ENCODE assay signal across 20 mouse cellular contexts in genomic region chr11:51640748-51641147, GRCm38 (mm10). TPM values are rescaled to one million over a fixed set of nuclear protein-coding genes. Genes with fewer than 3 reads are reported as not detected.
A peak's percentile ranks its signal among the peaks of the same experiment; 100 is the strongest.
DNase-seq lines count a peak whose midpoint lies in the region; ATAC-seq and TF ChIP-seq lines count a peak whose summit lies in the region.
"Had no signal": no experiment of that assay in that cellular context is flagged by ENCODE, and none has a peak within 500 bp of the region (broad histone marks: within the 10 kb centered on the region; RNA-seq: fewer than 3 reads in every experiment).

No protein-coding gene starts in this region.

- peaks cover 5% of the 10 kb centered on the region; the same call in 1 of the 2 replicates for H3K36me3 ChIP-seq in stomach, embryonic 15.5 days
- no peaks in the 10 kb centered on the region for H3K36me3 ChIP-seq in hindbrain, embryonic 11.5 days (ENCODE audit: control insufficient read depth, insufficient read depth, low read length)
- H3K36me3 ChIP-seq: forebrain, embryonic 12.5 days; hindbrain, embryonic 12.5 days; midbrain, embryonic 15.5 days had no signal

- no peak for ATAC-seq in stomach, embryonic 15.5 days (ENCODE audit: insufficient read depth, low FRiP score, low read depth)
- ATAC-seq in hindbrain, embryonic 11.5 days (ENCODE audit: low FRiP score) = no peak
- ATAC-seq: midbrain, embryonic 15.5 days had no signal

- H3K4me3 ChIP-seq in lung, adult 2 months (replicated peaks; ENCODE audit: extremely low read depth, low read depth, low read length) = no peak overlapping the region
- H3K4me3 ChIP-seq in stomach, embryonic 15.5 days (replicated peaks) = no peak overlapping the region
- H3K4me3 ChIP-seq in hindbrain, embryonic 11.5 days (ENCODE audit: low read depth, low read length) = no peak overlapping the region
- H3K4me3 ChIP-seq: forebrain, embryonic 12.5 days; heart, embryonic 15.5 days; hindbrain, embryonic 12.5 days; midbrain, embryonic 15.5 days had no signal

- WGBS in lung, adult 2 months = 45% methylated on average over 7 of the region's 7 CpGs
- WGBS in stomach, embryonic 15.5 days = 74% methylated on average over 7 of the region's 7 CpGs
- 81% methylated on average over 7 of the region's 7 CpGs for WGBS in hindbrain, embryonic 11.5 days

- no peaks in the 10 kb centered on the region for H3K9me3 ChIP-seq in stomach, embryonic 15.5 days
- H3K9me3 ChIP-seq in hindbrain, embryonic 11.5 days (ENCODE audit: control insufficient read depth, low read length) = no peaks in the 10 kb centered on the region
- H3K9me3 ChIP-seq: forebrain, embryonic 12.5 days; heart, embryonic 15.5 days; hindbrain, embryonic 12.5 days; midbrain, embryonic 15.5 days had no signal

- intact Hi-C loops in left cerebral cortex, postnatal 4 days (cut with DNase I) = no loop called here
- intact Hi-C loops in left cerebral cortex, postnatal 36 days (cut with DNase I) = no loop called here
- intact Hi-C loops in heart, postnatal 10 days (cut with DNase I) = no loop called here

- no peak overlapping the region for H3K9ac ChIP-seq in stomach, embryonic 15.5 days
- H3K9ac ChIP-seq in hindbrain, embryonic 11.5 days (ENCODE audit: low read depth, low read length) = no peak overlapping the region
- H3K9ac ChIP-seq: forebrain, embryonic 12.5 days; heart, embryonic 15.5 days; hindbrain, embryonic 12.5 days; midbrain, embryonic 15.5 days had no signal

- TF ChIP-seq CTCF in lung, adult 2 months (IDR thresholded peaks at IDR 0.05; ENCODE audit: insufficient read depth, low read length) = no peak

- no peak overlapping the region for H3K4me2 ChIP-seq in stomach, embryonic 15.5 days
- H3K4me2 ChIP-seq in hindbrain, embryonic 11.5 days (replicated peaks; ENCODE audit: low read depth, low read length) = no peak overlapping the region
- H3K4me2 ChIP-seq: forebrain, embryonic 12.5 days; heart, embryonic 15.5 days; hindbrain, embryonic 12.5 days; midbrain, embryonic 15.5 days had no signal

- DNase-seq in cerebellum, adult 9-10 months = peak; percentile 17
- no peak for DNase-seq in cerebellum, adult 11 months
- peak; percentile 58 for DNase-seq in left cerebral cortex, postnatal 4 days
- no peak for DNase-seq in left cerebral cortex, postnatal 36 days (ENCODE audit: low spot score in 2 of 2)
- peak; percentile 46 for DNase-seq in lung, adult 2 months
- no peak for DNase-seq in heart, postnatal 10 days
- no peak for DNase-seq in hindbrain, embryonic 11.5 days (ENCODE audit: low spot score)
- DNase-seq: adrenal gland, adult 2 months; gastrocnemius, postnatal 10 days; heart, adult 18-20 months; kidney, adult 8-10 months; right cerebral cortex, postnatal 14 days; spleen, adult 18-20 months; thymus, adult 2 months had no signal

- H3K4me1 ChIP-seq in lung, adult 2 months (ENCODE audit: control insufficient read depth, insufficient read depth, low read length) = peaks cover 23% of the 10 kb centered on the region
- peaks cover 16% of the 10 kb centered on the region; the same call in 1 of the 2 replicates for H3K4me1 ChIP-seq in stomach, embryonic 15.5 days
- H3K4me1 ChIP-seq in hindbrain, embryonic 11.5 days (replicated peaks; ENCODE audit: control insufficient read depth, insufficient read depth, low read length) = no peaks in the 10 kb centered on the region

- H3K27me3 ChIP-seq in stomach, embryonic 15.5 days (replicated peaks) = no peaks in the 10 kb centered on the region
- no peaks in the 10 kb centered on the region for H3K27me3 ChIP-seq in hindbrain, embryonic 11.5 days (ENCODE audit: control insufficient read depth, insufficient read depth, low read length)
- H3K27me3 ChIP-seq: CH12.LX had no signal

- 0 out of 2 replicates have a peak overlapping the region, but pooled peaks have one; percentile 16 for H3K27ac ChIP-seq in stomach, embryonic 15.5 days
- no peak overlapping the region for H3K27ac ChIP-seq in hindbrain, embryonic 11.5 days (ENCODE audit: low read depth, low read length)
- H3K27ac ChIP-seq: forebrain, embryonic 12.5 days; heart, embryonic 15.5 days; hindbrain, embryonic 12.5 days; midbrain, embryonic 15.5 days had no signal

- TF ChIP-seq POLR2A in lung, adult 2 months (IDR thresholded peaks at IDR 0.05; ENCODE audit: borderline replicate concordance, extremely low read depth, low read depth, low read length) = no peak

RNA-seq across cellular contexts. Expression of gene Rmnd5b, which starts 5.1 kb away (rescaled TPM):
- total RNA-seq in left cerebral cortex, postnatal 4 days (2021) = 10 to 100 TPM; 41.4 to 47.5 TPM
- 10 to 100 TPM; 58.0 to 58.9 TPM for total RNA-seq in left cerebral cortex, postnatal 36 days (2021)
- polyA plus RNA-seq in lung, adult 2 months (2012; rRNA removed) = 64.9 and 65.8 TPM in 2 replicates
- polyA plus RNA-seq in stomach, embryonic 15.5 days (2015; fragmentation: Nextera tagmentation; extraction: Ambion mirVana) = 39.9 and 43.6 TPM in 2 replicates
- 10 to 100 TPM; 24.1 to 25.4 TPM for total RNA-seq in heart, postnatal 10 days (2021)
- polyA plus RNA-seq in hindbrain, embryonic 11.5 days (2014; fragmentation: Nextera tagmentation; extraction: Ambion mirVana) = 42.5 and 43.7 TPM in 2 replicates

RNA-seq across cellular contexts. Expression of gene N4bp3, which starts 9.9 kb away (rescaled TPM):
- total RNA-seq in left cerebral cortex, postnatal 4 days (2021) = 10 to 100 TPM; 15.1 to 16.0 TPM
- 10 to 100 TPM; 11.8 to 15.0 TPM for total RNA-seq in left cerebral cortex, postnatal 36 days (2021)
- polyA plus RNA-seq in lung, adult 2 months (2012; rRNA removed) = 43.7 and 45.9 TPM in 2 replicates
- polyA plus RNA-seq in stomach, embryonic 15.5 days (2015; fragmentation: Nextera tagmentation; extraction: Ambion mirVana) = 19.8 and 21.5 TPM in 2 replicates
- total RNA-seq in heart, postnatal 10 days (2021) = 10 to 100 TPM; 35.0 to 40.5 TPM
- 6.6 and 6.9 TPM in 2 replicates for polyA plus RNA-seq in hindbrain, embryonic 11.5 days (2014; fragmentation: Nextera tagmentation; extraction: Ambion mirVana)

RNA-seq across cellular contexts. Expression of gene D930048N14Rik, which starts 10.0 kb away (rescaled TPM):
- 1 to 10 TPM; 1.1 to 1.2 TPM for total RNA-seq in left cerebral cortex, postnatal 4 days (2021)
- 1 to 10 TPM in 1 of 2 experiments, under 1 TPM in 1; 0.81 to 1.6 TPM for total RNA-seq in left cerebral cortex, postnatal 36 days (2021)
- polyA plus RNA-seq in lung, adult 2 months (2012; rRNA removed) = 9.1 and 13.2 TPM in 2 replicates
- 3.6 and 4.3 TPM in 2 replicates for polyA plus RNA-seq in stomach, embryonic 15.5 days (2015; fragmentation: Nextera tagmentation; extraction: Ambion mirVana)
- 1 to 10 TPM; 1.4 to 2.1 TPM for total RNA-seq in heart, postnatal 10 days (2021)
- 0.73 and 1.2 TPM in 2 replicates for polyA plus RNA-seq in hindbrain, embryonic 11.5 days (2014; fragmentation: Nextera tagmentation; extraction: Ambion mirVana)

RNA-seq across cellular contexts. Expression of gene Nhp2, which starts 21.2 kb away (rescaled TPM):
- 10 to 100 TPM; 60.2 to 60.4 TPM for total RNA-seq in left cerebral cortex, postnatal 4 days (2021)
- 10 to 100 TPM; 44.7 to 52.4 TPM for total RNA-seq in left cerebral cortex, postnatal 36 days (2021)
- 22.6 and 33.3 TPM in 2 replicates for polyA plus RNA-seq in lung, adult 2 months (2012; rRNA removed)
- 153 and 155 TPM in 2 replicates for polyA plus RNA-seq in stomach, embryonic 15.5 days (2015; fragmentation: Nextera tagmentation; extraction: Ambion mirVana)
- 10 to 100 TPM; 30.5 to 30.9 TPM for total RNA-seq in heart, postnatal 10 days (2021)
- polyA plus RNA-seq in hindbrain, embryonic 11.5 days (2014; fragmentation: Nextera tagmentation; extraction: Ambion mirVana) = 154 and 156 TPM in 2 replicates

RNA-seq across cellular contexts. Expression of gene Hnrnpab, which starts 34.1 kb away (rescaled TPM):
- total RNA-seq in left cerebral cortex, postnatal 4 days (2021) = 100 to 1,000 TPM; 339 to 358 TPM
- total RNA-seq in left cerebral cortex, postnatal 36 days (2021) = 100 to 1,000 TPM; 121 to 126 TPM
- 174 and 289 TPM in 2 replicates for polyA plus RNA-seq in lung, adult 2 months (2012; rRNA removed)
- 402 and 413 TPM in 2 replicates for polyA plus RNA-seq in stomach, embryonic 15.5 days (2015; fragmentation: Nextera tagmentation; extraction: Ambion mirVana)
- total RNA-seq in heart, postnatal 10 days (2021) = 100 to 1,000 TPM; 237 to 257 TPM
- polyA plus RNA-seq in hindbrain, embryonic 11.5 days (2014; fragmentation: Nextera tagmentation; extraction: Ambion mirVana) = 777 and 822 TPM in 2 replicates

Comparison
In these comparisons a context has a peak if more than half of its experiments do, and no peak if none do; other contexts are left out.
1. DNase-seq: peak in cerebellum, adult 9-10 months (single experiment), left cerebral cortex, postnatal 4 days (single experiment) and lung, adult 2 months (single experiment); none in cerebellum, adult 11 months (single experiment), left cerebral cortex, postnatal 36 days (0 of 2), heart, postnatal 10 days (0 of 2) and hindbrain, embryonic 11.5 days (single experiment).